Mouse (Mus musculus) bone marrow macrophage, adult 2 months (primary cell): ENCODE measurements at regions not wholly inside any gene's neighbourhood (a gene's known extent, or its start where the extent isn't known, plus 50 kb on each side); places are given as distances from the start of the nearest gene placed in this dataset.

Experiments used
- CTCF ChIP-seq: IDR thresholded peaks from 2 replicates; pipeline ENCODE4 v1.5.1; 2012; ENCODE audit warnings: low read depth, mild to moderate bottlenecking, low read length, moderate library complexity
- POLR2A ChIP-seq: IDR thresholded peaks from 2 replicates; pipeline ENCODE4 v1.6.1; 2012; ENCODE audit warnings: mild to moderate bottlenecking, low read depth, low read length, borderline replicate concordance

GRCm38 (mm10) chr9:94053229-94053628, 484.7 kb downstream of the 1190002N15Rik start:
- TF ChIP-seq CTCF (no peak), POLR2A (no peak)
